Mouse (Mus musculus): ENCODE measurements around the gene Gm3173. TPM values are rescaled to one million over a fixed set of nuclear protein-coding genes. Genes with fewer than 3 reads are reported as not detected.
"Not testable (repeated sequence)": the region's sequence is repeated elsewhere in the genome, so short reads cannot be mapped to it uniquely, and the experiment has no call there.

Gene Gm3173
- polyA plus RNA-seq, 1 experiment from 2014 or later, result 2.3 TPM

- not testable (repeated sequence) for H3K4me1 ChIP-seq; H3K9me3 ChIP-seq (replicated peaks); H3K27me3 ChIP-seq (replicated peaks); H3K27ac ChIP-seq (replicated peaks); ATAC-seq (ENCODE audit: low FRiP score); H3K4me2 ChIP-seq; H3K36me3 ChIP-seq; H3K4me3 ChIP-seq (replicated peaks); H3K9ac ChIP-seq (replicated peaks)
- no CpG with 5 or more reads among the region's 2 CpGs for WGBS
These were observed 124.3 kb downstream of the Gm3173 start, which contains the start of gene Gm3047 for GRCm38 (mm10) chr14:4555105-4555504. Gene Gm3047, plus strand, starts transcription at chr14:4555405.

Other genes with a start within 250 kb of the Gm3173 start
- gene Gm2974, start 248.4 kb upstream of the Gm3173 start, polyA plus RNA-seq (2015; fragmentation: Nextera tagmentation; extraction: Ambion mirVana), result 7.5 and 9.2 TPM in 2 replicates
- not detected in 2 replicates for gene Gm3138, start 181.4 kb upstream of the Gm3173 start, polyA plus RNA-seq (2015; fragmentation: Nextera tagmentation; extraction: Ambion mirVana)
- not detected in 2 replicates for gene Gm3149, start 113.7 kb upstream of the Gm3173 start, polyA plus RNA-seq (2015; fragmentation: Nextera tagmentation; extraction: Ambion mirVana)
- 5.2 and 5.7 TPM in 2 replicates for gene 2610042L04Rik, start 96.2 kb upstream of the Gm3173 start, polyA plus RNA-seq (2015; fragmentation: Nextera tagmentation; extraction: Ambion mirVana)
- not detected in 2 replicates for gene Gm3159, start 33.5 kb upstream of the Gm3173 start, polyA plus RNA-seq (2015; fragmentation: Nextera tagmentation; extraction: Ambion mirVana)
- gene Gm3164, start 15.5 kb upstream of the Gm3173 start, polyA plus RNA-seq (2015; fragmentation: Nextera tagmentation; extraction: Ambion mirVana), result 5.4 and 6.0 TPM in 2 replicates
- not detected in 2 replicates for gene Gm3182, start 50.8 kb downstream of the Gm3173 start, polyA plus RNA-seq (2015; fragmentation: Nextera tagmentation; extraction: Ambion mirVana)
- gene Gm3047, start 124.4 kb downstream of the Gm3173 start, polyA plus RNA-seq (2015; fragmentation: Nextera tagmentation; extraction: Ambion mirVana), result not detected in 2 replicates
- 0.27 TPM in 1 of 2 replicates, not detected in the other for gene Gm8159, start 201.4 kb downstream of the Gm3173 start, polyA plus RNA-seq (2015; fragmentation: Nextera tagmentation; extraction: Ambion mirVana)
- 0.97 and 1.7 TPM in 2 replicates for gene Gm3239, start 233.2 kb downstream of the Gm3173 start, polyA plus RNA-seq (2015; fragmentation: Nextera tagmentation; extraction: Ambion mirVana)

Measured in neural tube, embryonic 15.5 days (tissue).